Mouse (Mus musculus) heart, postnatal 36 days (tissue): ENCODE data around the gene Rmnd5b. TPM values are rescaled to one million over a fixed set of nuclear protein-coding genes. Genes with fewer than 3 reads are reported as not detected.

Experiments
- DNase-seq, 2 experiments: peaks; one replicate each; pipeline ENCODE4 v3.0.0; 2021 to 2022
- intact Hi-C: fragments of 180-260 bp; cut with DNase I; formaldehyde crosslinking; loops from one replicate; pipeline ENCODE4 v1.15.1; 2025
- total RNA-seq, 2 experiments: library from RNA; stranded (reverse); gene quantifications; 2 replicates each; pipeline ENCODE4 v1.2.3; 2021

Rmnd5b gene
- total RNA-seq, 2 experiments from 2014 or later: 14.5 to 16.0 TPM

DNA sequence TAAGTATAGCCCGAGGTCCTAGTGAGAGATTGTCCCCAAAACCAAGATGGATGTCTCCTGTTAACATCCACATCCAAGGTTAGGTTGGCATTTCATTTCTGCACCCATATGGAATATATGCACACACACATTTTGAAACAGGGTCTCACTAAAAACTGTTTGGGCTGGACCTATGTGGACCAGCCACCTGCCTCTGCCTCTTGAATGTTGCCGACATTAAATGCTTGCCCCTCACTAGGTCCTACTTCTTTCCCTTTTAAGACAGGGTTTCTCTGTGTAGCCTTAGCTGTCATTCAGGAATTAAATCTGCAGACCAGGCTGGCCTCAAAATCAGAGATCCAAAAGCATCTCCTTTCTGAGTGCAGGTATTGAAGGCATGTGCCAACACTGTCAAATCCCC, 38.1 kb downstream of the Rmnd5b start:
- DNase-seq: no peak
- intact Hi-C loops: no loop called here

- no peak for DNase-seq
- intact Hi-C loops: no loop called here
Observed at GRCm38 (mm10) chr11:51595459-51596083, 40.1 kb downstream of the Rmnd5b start.

DNA sequence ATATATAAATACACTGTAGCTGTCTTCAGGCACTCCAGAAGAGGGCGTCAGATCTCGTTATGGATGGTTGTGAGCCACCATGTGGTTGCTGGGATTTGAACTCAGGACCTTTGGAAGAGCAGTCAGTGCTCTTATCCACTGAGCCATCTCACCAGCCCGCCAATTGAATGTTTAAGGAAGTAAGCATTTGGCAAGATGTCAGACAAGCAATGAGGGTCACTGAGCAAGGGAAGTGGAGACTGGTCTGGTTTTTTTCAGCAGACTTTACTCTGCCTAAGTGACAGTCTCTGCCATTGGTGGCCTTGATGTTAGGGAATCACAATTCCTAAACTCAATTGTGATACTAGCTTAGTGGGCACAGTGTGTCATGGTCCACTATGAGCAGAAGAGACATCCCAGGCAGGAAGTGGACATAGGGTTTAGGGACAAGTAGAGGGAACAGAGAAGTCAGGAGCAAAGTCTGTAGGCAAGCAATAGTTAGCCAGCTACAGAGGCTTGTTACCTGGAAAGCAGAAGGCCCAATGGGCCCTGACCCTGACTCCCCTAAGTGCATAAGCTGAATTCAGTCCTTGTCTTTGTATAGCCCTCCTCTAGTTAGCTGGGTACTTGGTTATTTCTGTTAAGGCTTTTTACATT, 40.9 kb downstream of the Rmnd5b start:
- intact Hi-C loops: no loop called here
- no peak for DNase-seq

DNA sequence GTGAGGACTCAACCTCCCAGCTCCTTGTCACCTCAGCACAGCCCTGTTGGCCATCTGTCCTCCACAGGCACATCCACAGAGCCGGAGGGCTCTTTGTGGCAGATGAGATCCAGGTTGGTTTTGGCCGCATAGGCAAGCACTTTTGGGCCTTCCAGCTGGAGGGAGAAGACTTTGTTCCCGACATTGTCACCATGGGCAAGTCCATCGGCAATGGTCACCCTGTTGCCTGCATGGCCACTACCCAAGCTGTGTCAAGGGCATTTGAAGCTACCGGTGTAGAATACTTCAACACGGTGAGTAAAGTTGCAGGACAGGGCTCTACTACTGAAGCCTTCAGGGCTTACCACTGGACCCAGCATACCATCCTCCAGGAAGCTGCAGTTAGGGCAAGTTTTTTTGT, 41.8 kb downstream of the Rmnd5b start:
- intact Hi-C loops: no loop called here
- DNase-seq: no peak

DNA sequence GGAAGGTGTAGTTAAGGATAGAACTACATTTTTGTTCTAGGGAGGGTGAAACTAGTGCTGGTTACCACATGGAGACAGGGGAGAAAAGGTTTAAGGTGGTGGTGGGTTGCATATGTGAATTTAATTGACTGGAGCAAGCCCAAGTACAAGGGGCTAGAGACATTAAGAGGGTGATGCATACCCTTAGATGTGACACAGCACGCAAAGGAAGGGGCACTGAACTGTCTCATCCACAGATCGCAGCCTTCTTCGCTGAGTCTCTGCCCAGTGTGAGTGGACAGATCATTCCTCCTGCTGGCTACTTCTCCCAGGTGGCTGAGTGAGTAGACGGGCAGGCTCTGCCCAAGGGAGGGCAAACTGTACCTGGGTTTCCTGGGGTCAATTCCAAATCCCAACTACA, 42.3 kb downstream of the Rmnd5b start:
- no peak for DNase-seq
- intact Hi-C loops: no loop called here

- intact Hi-C loops: no loop called here
Observed at GRCm38 (mm10) chr11:51591915-51592314, 43.8 kb downstream of the Rmnd5b start.

DNA sequence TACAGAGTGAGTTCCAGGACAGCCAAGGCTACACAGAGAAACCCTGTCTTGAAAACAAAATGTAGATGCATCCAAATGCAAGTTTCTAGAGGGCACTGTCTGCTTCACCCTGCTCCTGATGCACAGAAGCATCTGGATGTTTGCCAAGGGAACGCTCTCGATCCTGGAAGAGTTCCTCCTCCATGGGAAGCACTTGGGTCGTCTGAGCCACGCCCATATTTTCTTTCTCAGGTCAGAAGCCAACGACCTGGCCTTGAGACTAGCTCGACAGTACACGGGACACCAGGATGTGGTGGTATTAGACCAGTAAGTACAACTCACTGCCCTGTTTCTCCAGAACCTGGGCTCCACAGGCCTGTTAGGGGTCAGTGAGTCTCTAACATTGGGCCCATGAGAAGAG, 44.5 kb downstream of the Rmnd5b start:
- intact Hi-C loops: no loop called here
- no peak for DNase-seq

More at GRCm38 (mm10) chr11:51591915-51592314, 43.8 kb downstream of the Rmnd5b start:
- DNase-seq: no peak

GRCm38 (mm10) chr11:51590002-51590401, 45.7 kb downstream of the Rmnd5b start:
- DNase-seq: no peak
- intact Hi-C loops: no loop called here

GRCm38 (mm10) chr11:51588833-51589232, 46.9 kb downstream of the Rmnd5b start:
- no peak for DNase-seq
- intact Hi-C loops: loop anchor here (10.0 kb wide), 1 partner anchor 646 kb away; the partner anchor contains the start of gene Skp1a

- intact Hi-C loops: loop anchor here (2.0 to 10.0 kb wide), 2 partner anchors 18 to 648 kb away; partner anchors contain the start of gene Skp1a
- DNase-seq: no peak
Observed at GRCm38 (mm10) chr11:51587059-51587458, 48.6 kb downstream of the Rmnd5b start.

- intact Hi-C loops: loop anchor here (2.0 to 10.0 kb wide), 2 partner anchors 18 to 648 kb away; partner anchors contain the start of gene Skp1a
- DNase-seq: no peak
Observed at GRCm38 (mm10) chr11:51586411-51586810, 49.3 kb downstream of the Rmnd5b start.

- no peak for DNase-seq
- intact Hi-C loops: loop anchor here (2.0 to 10.0 kb wide), 2 partner anchors 19 to 649 kb away; partner anchors contain the start of gene Skp1a
Observed at GRCm38 (mm10) chr11:51585608-51586252, 50.0 kb downstream of the Rmnd5b start.

GRCm38 (mm10) chr11:51584431-51585248, 51.1 kb downstream of the Rmnd5b start, which contains the start of gene Phykpl:
Gene Phykpl, plus strand, starts transcription at chr11:51584757.
- intact Hi-C loops: loop anchor here (10.0 kb wide), 1 partner anchor 650 kb away; the partner anchor contains the start of gene Skp1a

DNA sequence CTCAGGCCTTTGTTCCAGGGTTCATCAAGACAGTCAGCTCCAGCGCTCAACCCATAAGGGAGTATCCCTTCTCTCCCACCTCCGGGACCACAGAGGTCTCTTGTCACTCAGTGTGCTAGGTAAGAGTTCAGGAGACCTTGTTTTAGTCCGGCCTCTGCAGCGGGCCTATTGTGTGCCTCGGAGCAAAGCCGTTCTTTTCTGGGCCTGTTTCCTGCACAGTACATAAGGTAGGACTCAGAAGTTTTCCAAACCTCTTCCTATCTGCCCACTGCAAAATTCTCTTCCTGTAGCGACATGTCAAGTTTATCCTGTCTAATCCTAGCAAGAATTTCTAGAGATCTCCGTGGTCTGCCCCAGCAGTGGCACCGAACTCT, 51.7 kb downstream of the Rmnd5b start:
- peak in 1 of 2 experiments; percentile 40 for DNase-seq
- intact Hi-C loops: loop anchor here (10.0 kb wide), 1 partner anchor 651 kb away; the partner anchor contains the start of gene Skp1a

More at GRCm38 (mm10) chr11:51584431-51585248, 51.1 kb downstream of the Rmnd5b start, which contains the start of gene Phykpl:
- peak; percentile 99 for DNase-seq

DNA sequence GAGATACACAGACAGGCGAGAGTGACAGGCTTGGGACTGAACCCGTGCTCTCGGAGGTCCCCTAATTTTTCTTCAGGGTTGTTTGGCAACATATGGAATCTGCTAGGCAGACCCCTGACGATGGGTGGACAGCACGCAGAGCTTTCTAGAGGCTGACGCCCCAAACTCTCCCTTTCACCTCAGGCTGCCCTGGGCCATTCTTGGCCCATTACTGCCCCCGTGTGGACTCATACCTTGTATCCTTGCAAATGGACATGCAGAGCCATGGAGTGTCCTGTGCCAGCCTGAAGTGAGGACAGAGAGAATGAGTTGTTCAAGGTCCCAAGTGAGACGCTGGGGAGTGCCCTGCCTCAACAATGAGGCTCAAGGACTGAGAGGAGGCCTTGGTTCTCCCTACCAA, 53.0 kb downstream of the Rmnd5b start:
- intact Hi-C loops: loop anchor here (1.0 to 10.0 kb wide), 2 partner anchors 43 to 652 kb away; partner anchors contain the start of gene Skp1a
- DNase-seq: peak; percentile 64 to 72

GRCm38 (mm10) chr11:51579024-51579423, 56.7 kb downstream of the Rmnd5b start:
- no peak for DNase-seq
- intact Hi-C loops: no loop called here

DNA sequence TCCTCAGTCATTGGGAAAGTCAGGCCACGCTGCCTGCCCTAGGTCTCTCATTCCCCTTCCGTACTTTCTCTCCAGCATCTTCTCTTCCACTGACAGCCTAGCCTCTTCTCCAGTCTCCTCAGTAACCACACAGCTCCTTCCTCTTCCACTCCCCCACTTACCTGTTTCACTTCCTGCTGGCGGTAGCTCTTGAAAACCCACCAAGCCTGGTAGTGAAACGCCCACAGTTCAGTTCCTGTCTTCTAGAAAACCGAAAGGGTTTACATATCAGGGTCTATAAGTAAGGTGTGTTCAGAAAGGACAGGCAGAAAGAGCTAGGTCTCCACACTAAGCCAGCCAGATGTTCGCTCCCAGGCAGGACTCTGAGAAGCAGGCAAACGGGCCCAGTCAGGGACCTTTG, 58.1 kb downstream of the Rmnd5b start:
- intact Hi-C loops: no loop called here
- DNase-seq: no peak

GRCm38 (mm10) chr11:51576454-51576853, 59.2 kb downstream of the Rmnd5b start:
- no peak for DNase-seq
- intact Hi-C loops: no loop called here
